Mouse (Mus musculus): ENCODE results near the gene Filip1l. TPM values are rescaled to one million over a fixed set of nuclear protein-coding genes. Genes with fewer than 3 reads are reported as not detected.

Filip1l gene
- polyA plus RNA-seq, 1 experiment = not detected

DNA sequence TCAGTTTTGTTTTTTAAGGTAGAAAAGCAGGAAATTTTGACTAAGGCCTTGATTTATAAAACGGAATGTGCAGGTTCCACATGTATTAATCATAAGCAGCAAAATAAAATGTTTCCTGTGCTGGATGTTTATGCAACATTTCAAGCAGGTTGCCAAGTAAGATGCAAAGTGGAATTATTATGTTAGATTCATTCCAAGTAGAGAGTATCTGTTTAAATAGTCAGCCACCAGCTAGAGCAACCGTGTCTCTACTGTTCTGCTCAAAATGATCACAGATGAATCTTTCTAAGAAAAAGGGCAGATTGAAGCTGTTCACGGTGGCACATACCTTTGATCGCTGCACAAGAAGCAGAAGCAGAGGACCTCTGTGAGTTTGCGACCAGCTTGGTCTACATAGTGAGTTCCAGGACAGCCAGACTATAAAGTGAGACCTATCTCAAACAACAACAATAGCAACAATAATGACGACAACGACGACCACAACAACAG lies 34.2 kb upstream of the Filip1l start:
- Histone ChIP-seq H3K4me1 (ENCODE audit: control insufficient read depth, insufficient read depth, low read length) (no peaks in the 10 kb centered on the region), H3K4me3 (ENCODE audit: insufficient read depth, low read depth, low read length) (no peak overlapping the region), H3K27ac (ENCODE audit: insufficient read depth, low read depth, low read length) (no peak overlapping the region)
- 83% methylated on average over 8 of the region's 8 CpGs for WGBS
- TF ChIP-seq POLR2A (IDR thresholded peaks at IDR 0.05; ENCODE audit: insufficient read depth, low read depth, low read length) = no peak
- no peak for TF ChIP-seq CTCF (IDR thresholded peaks at IDR 0.05; ENCODE audit: insufficient read depth, low read depth, low read length)

DNA sequence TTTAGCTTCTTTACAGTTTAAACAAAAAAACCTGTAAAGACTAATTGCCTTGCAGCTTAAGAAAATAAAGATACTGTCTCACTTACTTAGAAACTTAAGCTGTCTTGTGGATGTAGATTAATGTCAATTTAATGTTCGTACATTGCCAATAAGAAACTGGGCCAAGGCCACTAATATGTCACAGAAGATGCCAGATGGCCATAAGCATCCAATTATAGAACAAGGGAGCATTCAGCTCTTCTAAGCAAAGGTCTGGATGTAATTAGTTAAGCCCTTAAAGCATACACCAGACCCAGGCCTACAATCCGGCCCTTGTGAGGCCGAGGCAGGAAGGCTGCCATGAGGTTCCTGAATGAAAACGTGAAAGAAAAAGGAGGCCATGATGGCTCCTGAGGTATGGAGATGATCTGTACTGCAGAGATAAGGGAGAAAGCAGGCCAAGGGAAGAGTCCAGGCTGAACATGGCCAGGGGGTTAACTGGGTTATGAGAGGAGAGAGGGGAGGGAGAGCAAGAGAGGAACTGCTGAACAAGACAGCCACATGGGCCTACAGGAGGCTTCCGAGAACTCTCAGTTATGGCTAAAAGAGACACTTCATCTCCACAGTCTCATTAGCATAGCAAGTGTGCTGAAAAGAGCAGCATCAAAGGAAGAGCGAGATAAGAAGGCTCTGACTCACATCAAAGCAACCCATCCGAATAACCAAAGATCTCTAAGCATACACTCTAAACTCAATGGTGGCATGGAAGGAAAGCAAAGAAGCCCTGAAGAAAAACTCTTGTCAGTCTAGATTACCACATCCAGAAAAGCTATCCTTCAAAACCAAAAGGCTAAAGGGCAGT lies 33.4 kb upstream of the Filip1l start:
- Histone ChIP-seq H3K4me3 (ENCODE audit: insufficient read depth, low read depth, low read length) (no peak overlapping the region), H3K27ac (ENCODE audit: insufficient read depth, low read depth, low read length) (no peak overlapping the region), H3K4me1 (ENCODE audit: control insufficient read depth, insufficient read depth, low read length) (no peaks in the 10 kb centered on the region)
- 77% methylated on average over 7 of the region's 7 CpGs for WGBS
- TF ChIP-seq CTCF (IDR thresholded peaks at IDR 0.05; ENCODE audit: insufficient read depth, low read depth, low read length) = no peak
- no peak for TF ChIP-seq POLR2A (IDR thresholded peaks at IDR 0.05; ENCODE audit: insufficient read depth, low read depth, low read length)

DNA sequence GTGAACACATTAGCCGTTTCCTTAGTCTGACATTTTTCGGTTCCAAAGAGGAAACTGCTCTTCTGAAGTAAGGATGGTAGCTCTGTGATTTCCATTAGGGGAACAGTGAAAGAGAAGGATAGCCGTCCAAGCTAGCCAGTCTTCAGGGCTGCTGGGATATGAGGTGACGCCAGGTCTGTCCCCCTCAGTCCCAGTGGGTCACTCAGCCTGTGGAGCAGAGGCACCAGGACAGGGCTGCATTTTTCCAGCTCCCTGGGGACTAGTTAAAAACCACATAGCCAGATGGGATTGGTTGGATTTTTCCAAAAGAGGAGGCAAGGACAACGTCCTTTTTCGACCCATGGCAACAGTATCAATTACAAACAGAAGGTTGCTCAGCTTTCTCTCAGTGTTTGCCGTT lies 25.9 kb upstream of the Filip1l start:
- no peaks in the 10 kb centered on the region for H3K4me1 ChIP-seq (ENCODE audit: control insufficient read depth, insufficient read depth, low read length)
- TF ChIP-seq POLR2A (IDR thresholded peaks at IDR 0.05; ENCODE audit: insufficient read depth, low read depth, low read length) = no peak
- TF ChIP-seq CTCF (IDR thresholded peaks at IDR 0.05; ENCODE audit: insufficient read depth, low read depth, low read length) = no peak
- H3K27ac ChIP-seq (ENCODE audit: insufficient read depth, low read depth, low read length) = no peak overlapping the region
- no peak overlapping the region for H3K4me3 ChIP-seq (ENCODE audit: insufficient read depth, low read depth, low read length)
- 81% methylated on average over 7 of the region's 7 CpGs for WGBS

DNA sequence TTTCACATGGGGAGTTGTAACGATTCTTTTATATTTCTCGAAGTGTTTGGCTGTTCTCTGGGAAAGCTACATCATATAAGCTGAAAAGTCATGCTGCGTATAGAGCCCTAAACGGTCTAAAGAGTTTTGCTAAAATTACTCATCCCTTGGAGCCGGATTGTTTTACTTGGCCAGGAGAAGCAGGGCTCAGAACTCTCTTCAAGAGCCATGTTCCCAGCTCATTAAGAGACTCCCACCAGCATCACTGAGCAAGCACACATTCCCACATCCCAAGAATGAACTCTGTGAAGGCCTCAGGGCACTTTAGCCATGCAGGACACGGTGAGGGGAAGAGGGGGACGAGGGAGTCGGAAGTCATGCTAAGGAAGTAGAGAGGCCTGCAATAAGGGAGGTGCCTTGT lies 23.9 kb upstream of the Filip1l start:
- Histone ChIP-seq H3K4me1 (ENCODE audit: control insufficient read depth, insufficient read depth, low read length) (no peaks in the 10 kb centered on the region), H3K27ac (ENCODE audit: insufficient read depth, low read depth, low read length) (no peak overlapping the region), H3K4me3 (ENCODE audit: insufficient read depth, low read depth, low read length) (no peak overlapping the region)
- 85% methylated on average over 8 of the region's 8 CpGs for WGBS
- no peak for TF ChIP-seq CTCF (IDR thresholded peaks at IDR 0.05; ENCODE audit: insufficient read depth, low read depth, low read length)
- no peak for TF ChIP-seq POLR2A (IDR thresholded peaks at IDR 0.05; ENCODE audit: insufficient read depth, low read depth, low read length)

DNA sequence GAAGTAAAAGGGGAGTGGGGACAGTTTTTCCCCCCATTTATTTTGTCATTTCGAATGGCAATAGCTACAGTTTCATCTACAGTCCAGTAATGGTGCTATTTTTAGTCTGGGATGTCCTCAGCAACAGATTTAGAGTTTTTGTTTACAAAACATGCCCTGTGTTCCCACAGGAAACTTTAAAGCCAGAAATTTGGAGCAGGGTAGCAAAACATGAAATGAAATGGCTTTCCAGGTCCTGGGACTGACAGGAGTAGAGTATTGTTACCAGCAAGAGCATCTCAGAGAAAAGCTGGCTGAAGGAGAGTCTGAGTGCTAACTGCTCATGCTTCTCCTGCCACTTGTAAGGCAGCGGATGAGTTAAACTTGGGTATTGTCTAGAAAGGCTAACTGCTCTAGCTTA lies 22.8 kb upstream of the Filip1l start:
- no peak for TF ChIP-seq CTCF (IDR thresholded peaks at IDR 0.05; ENCODE audit: insufficient read depth, low read depth, low read length)

DNA sequence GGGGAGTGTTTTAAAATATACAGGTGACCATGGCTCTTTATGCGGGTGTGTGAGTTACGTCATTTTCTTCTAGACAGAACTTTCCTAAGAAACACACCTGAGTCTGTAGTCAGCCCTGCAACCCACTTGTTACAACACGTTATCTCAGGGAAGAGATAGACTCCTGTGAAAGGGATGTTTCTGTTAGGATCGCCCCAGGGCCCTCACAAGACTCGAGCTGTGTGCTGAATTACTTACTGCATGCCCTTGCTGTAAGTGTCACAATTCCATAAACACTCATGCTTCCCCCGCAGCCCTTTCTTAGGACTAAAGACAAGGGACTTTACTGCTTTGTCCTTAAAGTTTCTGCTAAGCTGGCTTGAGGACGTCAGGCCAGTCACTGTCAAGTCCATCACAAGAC lies 20.6 kb upstream of the Filip1l start:
- no peak overlapping the region for H3K27ac ChIP-seq (ENCODE audit: insufficient read depth, low read depth, low read length)
- 88% methylated on average over 7 of the region's 7 CpGs for WGBS

More for the DNA sequence above, 22.8 kb upstream of the Filip1l start:
- no peak overlapping the region for H3K4me3 ChIP-seq (ENCODE audit: insufficient read depth, low read depth, low read length)
- H3K27ac ChIP-seq (ENCODE audit: insufficient read depth, low read depth, low read length) = no peak overlapping the region
- no peaks in the 10 kb centered on the region for H3K4me1 ChIP-seq (ENCODE audit: control insufficient read depth, insufficient read depth, low read length)
- WGBS = 86% methylated on average over 2 of the region's 2 CpGs

DNA sequence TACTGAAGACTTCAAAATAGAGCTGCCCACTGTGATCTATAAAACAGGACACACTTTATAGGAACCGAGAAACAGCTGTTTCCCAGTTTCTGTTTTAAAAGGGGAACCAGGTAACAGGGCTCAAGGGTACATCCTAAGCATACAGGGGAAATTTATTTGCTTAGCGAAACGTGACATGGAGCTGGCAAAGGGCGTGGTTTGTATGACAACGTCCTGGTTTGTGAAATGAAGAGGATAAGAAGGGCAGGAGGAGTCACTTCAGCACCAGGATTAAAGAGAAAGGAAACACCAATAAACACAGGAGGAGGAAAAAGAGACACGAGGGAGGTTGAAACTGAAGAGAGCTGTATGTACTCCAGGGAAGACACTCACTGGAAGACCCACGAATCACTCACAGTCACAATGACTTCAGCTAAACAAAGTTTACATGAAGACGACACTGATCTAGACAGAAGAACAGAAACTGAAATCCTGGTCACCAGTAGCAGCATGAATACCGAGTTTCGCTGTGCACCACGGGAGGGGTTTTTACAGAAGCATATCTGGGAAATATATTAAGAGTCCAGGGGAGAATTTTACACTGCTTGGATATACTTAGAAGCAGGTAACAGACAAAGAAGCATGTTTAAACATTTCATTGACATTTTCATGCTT lies 16.0 kb upstream of the Filip1l start:
- no peak for TF ChIP-seq POLR2A (IDR thresholded peaks at IDR 0.05; ENCODE audit: insufficient read depth, low read depth, low read length)
- no peak for TF ChIP-seq CTCF (IDR thresholded peaks at IDR 0.05; ENCODE audit: insufficient read depth, low read depth, low read length)
- no peaks in the 10 kb centered on the region for H3K4me1 ChIP-seq (ENCODE audit: control insufficient read depth, insufficient read depth, low read length)
- H3K4me3 ChIP-seq (ENCODE audit: insufficient read depth, low read depth, low read length) = no peak overlapping the region
- WGBS = 80% methylated on average over 11 of the region's 11 CpGs
- no peak overlapping the region for H3K27ac ChIP-seq (ENCODE audit: insufficient read depth, low read depth, low read length)

More for the DNA sequence above, 20.6 kb upstream of the Filip1l start:
- Histone ChIP-seq H3K4me1 (ENCODE audit: control insufficient read depth, insufficient read depth, low read length) (no peaks in the 10 kb centered on the region), H3K4me3 (ENCODE audit: insufficient read depth, low read depth, low read length) (no peak overlapping the region)
- TF ChIP-seq CTCF (IDR thresholded peaks at IDR 0.05; ENCODE audit: insufficient read depth, low read depth, low read length) = no peak

DNA sequence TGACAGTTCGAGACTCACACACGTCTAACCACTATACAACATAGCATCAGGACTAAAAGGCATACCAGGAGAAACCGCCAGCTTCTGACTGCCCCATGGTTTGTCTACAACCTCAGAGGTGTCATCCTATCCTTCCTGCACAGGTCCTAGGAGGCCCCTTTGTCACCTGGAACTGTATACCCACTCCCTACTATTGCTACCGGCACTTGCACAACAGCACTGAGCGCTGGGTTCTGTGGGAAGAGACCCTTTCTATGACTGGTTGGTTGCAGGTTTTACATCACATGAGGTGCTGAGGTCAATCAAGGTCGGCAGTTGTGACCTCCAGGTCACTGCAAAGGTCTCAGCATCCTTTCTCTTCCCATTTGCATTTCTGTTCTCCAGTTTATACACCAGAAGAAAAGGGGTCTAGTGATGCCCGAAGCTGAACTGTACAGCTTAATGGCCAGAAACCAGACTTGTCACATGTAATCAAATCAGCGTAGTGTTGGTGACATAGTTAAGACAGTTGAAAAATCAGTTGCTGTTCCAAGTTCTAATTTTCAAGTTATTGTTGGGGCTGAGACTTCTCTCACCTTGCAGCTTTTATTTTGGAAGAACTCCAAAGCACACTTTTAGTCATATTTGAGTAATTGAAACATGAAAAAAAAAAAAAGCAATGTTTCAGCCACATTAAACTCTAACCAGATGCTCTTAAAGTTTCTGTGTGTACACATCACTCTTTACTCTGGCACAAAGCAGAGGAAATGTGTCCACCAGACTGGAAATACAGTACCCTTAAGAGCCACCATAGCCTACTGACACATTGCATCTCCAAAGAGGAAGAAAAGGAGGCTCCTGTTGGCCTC lies 12.9 kb upstream of the Filip1l start:
- WGBS = 92% methylated on average over 8 of the region's 8 CpGs

DNA sequence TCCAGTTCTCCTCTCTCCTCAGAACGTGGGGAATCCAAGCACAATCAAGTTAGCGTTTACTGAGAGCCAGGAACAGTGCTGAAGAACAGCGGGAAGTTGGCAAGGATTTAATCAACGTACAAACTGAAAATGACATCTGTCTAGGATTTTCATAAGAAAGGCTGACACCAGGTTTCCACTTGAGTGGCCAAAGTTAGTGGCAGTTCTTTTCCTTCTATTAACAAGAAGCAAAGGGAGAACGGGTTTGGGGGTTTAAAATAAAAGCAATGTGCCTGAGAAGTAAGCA lies 12.3 kb upstream of the Filip1l start:
- WGBS = 46% methylated on average over 5 of the region's 5 CpGs

More for the DNA sequence above, 12.9 kb upstream of the Filip1l start:
- no peaks in the 10 kb centered on the region for H3K4me1 ChIP-seq (ENCODE audit: control insufficient read depth, insufficient read depth, low read length)
- H3K4me3 ChIP-seq (ENCODE audit: insufficient read depth, low read depth, low read length) = no peak overlapping the region
- TF ChIP-seq POLR2A (IDR thresholded peaks at IDR 0.05; ENCODE audit: insufficient read depth, low read depth, low read length) = no peak
- TF ChIP-seq CTCF (IDR thresholded peaks at IDR 0.05; ENCODE audit: insufficient read depth, low read depth, low read length) = no peak
- no peak overlapping the region for H3K27ac ChIP-seq (ENCODE audit: insufficient read depth, low read depth, low read length)

More for the DNA sequence above, 12.3 kb upstream of the Filip1l start:
- Histone ChIP-seq H3K4me3 (ENCODE audit: insufficient read depth, low read depth, low read length) (no peak overlapping the region), H3K27ac (ENCODE audit: insufficient read depth, low read depth, low read length) (no peak overlapping the region), H3K4me1 (ENCODE audit: control insufficient read depth, insufficient read depth, low read length) (no peaks in the 10 kb centered on the region)
- TF ChIP-seq CTCF (IDR thresholded peaks at IDR 0.05; ENCODE audit: insufficient read depth, low read depth, low read length) (no peak), POLR2A (IDR thresholded peaks at IDR 0.05; ENCODE audit: insufficient read depth, low read depth, low read length) (no peak)

Measured in olfactory bulb, adult 2 months (tissue).